Mouse (Mus musculus) intestine, embryonic 16.5 days (tissue): ENCODE data around the gene Pik3cb. TPM values are rescaled to one million over a fixed set of nuclear protein-coding genes. Genes with fewer than 3 reads are reported as not detected.

Source experiments
- ATAC-seq: fragments of 200-750 bp; cut with Nextera tagmentation; 2 replicates; pipeline ENCODE4 v1.8.0; 2017; ENCODE audit warnings: moderate TSS enrichment, moderate library complexity
- H3K27ac ChIP-seq: fragments of 300-500 bp; sonication (generic); 2 replicates; pipeline ENCODE4 v1.5.1; 2014; ENCODE audit warnings: mild to moderate bottlenecking, low read length
- H3K27me3 ChIP-seq: fragments of 300-500 bp; sonication (generic); replicated peaks from 2 replicates; pipeline ENCODE4 v1.6.1; 2014; ENCODE audit warnings: low read length, control low read depth, mixed read lengths; ENCODE audit not compliant: control insufficient read depth, insufficient read depth
- H3K36me3 ChIP-seq: fragments of 300-500 bp; sonication (generic); 2 replicates; pipeline ENCODE4 v1.6.1; 2014; ENCODE audit warnings: low read length, control low read depth; ENCODE audit not compliant: control insufficient read depth, insufficient read depth
- H3K4me1 ChIP-seq: fragments of 300-500 bp; sonication (generic); 2 replicates; pipeline ENCODE4 v1.6.1; 2014; ENCODE audit warnings: low read length, control low read depth, mixed read lengths; ENCODE audit not compliant: control insufficient read depth, insufficient read depth
- H3K4me2 ChIP-seq: fragments of 300-500 bp; sonication (generic); 2 replicates; pipeline ENCODE4 v1.6.1; 2014; ENCODE audit warnings: low read depth, low read length, control low read depth
- H3K4me3 ChIP-seq: fragments of 300-500 bp; sonication (generic); 2 replicates; pipeline ENCODE4 v1.5.1; 2014; ENCODE audit warnings: mild to moderate bottlenecking, low read length
- H3K9ac ChIP-seq: fragments of 300-500 bp; sonication (generic); 2 replicates; pipeline ENCODE4 v1.6.1; 2014; ENCODE audit warnings: low read depth, low read length
- H3K9me3 ChIP-seq: fragments of 300-500 bp; sonication (generic); 2 replicates; pipeline ENCODE4 v1.6.1; 2016; ENCODE audit warnings: low read length, control low read depth; ENCODE audit not compliant: control insufficient read depth
- WGBS: fragments of 180-500 bp; shearing (Covaris S2); extraction: QIAGEN DNeasy Blood & Tissue Kit; methylation state at CpG from one replicate; pipeline ENCODE4 v1.1.7; 2014; 5-methylcytosine and 5-hydroxymethylcytosine counted together
- polyA plus RNA-seq: library from polyadenylated mRNA; unstranded; fragments of >200 nt; fragmentation: Nextera tagmentation; extraction: Ambion mirVana; gene quantifications from 2 replicates; pipeline ENCODE4 v1.2.1, GENCODE M21; 2015

Pik3cb gene
- polyA plus RNA-seq, 1 experiment from 2014 or later, result 0.73 TPM

DNA sequence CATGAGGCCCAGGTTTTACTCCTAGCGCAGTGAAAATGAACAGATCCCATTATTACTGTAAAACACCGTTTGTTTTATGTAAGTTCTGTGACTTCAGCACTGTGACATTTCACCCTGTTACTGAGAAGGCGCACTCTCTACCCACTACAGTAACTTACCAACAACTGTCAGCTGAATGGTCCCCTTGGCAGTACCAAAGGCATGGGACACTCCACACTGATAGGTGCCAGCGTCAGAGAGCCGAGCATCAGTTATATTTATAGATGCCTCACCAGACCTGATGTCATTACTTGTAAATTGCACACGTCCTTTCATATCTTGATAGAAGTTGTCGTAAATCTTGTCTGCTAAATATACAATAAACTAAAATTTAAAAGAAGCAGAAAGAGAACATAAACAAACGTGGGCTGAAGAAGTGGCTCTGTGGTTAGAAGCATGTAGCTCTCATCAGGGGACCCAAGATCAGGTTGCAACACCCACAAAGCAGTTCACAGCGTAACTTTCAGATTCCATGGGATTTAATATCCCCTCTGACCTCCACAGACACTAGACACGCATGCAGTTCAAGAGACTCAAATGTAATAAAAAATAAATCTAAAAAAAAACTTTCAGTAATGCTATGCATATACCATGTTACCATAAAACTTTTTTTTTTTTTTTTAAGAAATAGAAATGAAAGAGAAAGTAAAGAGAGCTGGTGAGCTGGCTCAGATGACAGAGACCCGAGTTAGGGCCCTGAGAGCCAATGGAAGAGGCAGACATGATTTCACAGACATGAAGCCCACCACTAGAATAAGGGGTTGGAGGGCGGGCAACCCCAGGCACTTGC lies 131.1 kb downstream of the Pik3cb start:
- Histone ChIP-seq H3K9ac (no peak overlapping the region), H3K9me3 (no peaks in the 10 kb centered on the region), H3K4me1 (no peaks in the 10 kb centered on the region), H3K4me3 (no peak overlapping the region), H3K4me2 (no peak overlapping the region), H3K36me3 (no peaks in the 10 kb centered on the region), H3K27me3 (no peaks in the 10 kb centered on the region), H3K27ac (no peak overlapping the region)
- no peak for ATAC-seq
- WGBS, result 70% methylated on average over 12 of the region's 12 CpGs

- no peaks in the 10 kb centered on the region for H3K4me1 ChIP-seq
- H3K4me2 ChIP-seq, result no peak overlapping the region
- H3K9ac ChIP-seq, result no peak overlapping the region
- 88% methylated on average over 6 of the region's 6 CpGs for WGBS
- no peak overlapping the region for H3K27ac ChIP-seq
- no peaks in the 10 kb centered on the region for H3K9me3 ChIP-seq
- no peaks in the 10 kb centered on the region for H3K36me3 ChIP-seq
- no peak for ATAC-seq
- H3K27me3 ChIP-seq, result no peaks in the 10 kb centered on the region
- H3K4me3 ChIP-seq, result no peak overlapping the region
These were observed 139.1 kb downstream of the Pik3cb start for GRCm38 (mm10) chr9:99001326-99001725.

GRCm38 (mm10) chr9:98999881-99000339 lies 140.5 kb downstream of the Pik3cb start:
- Histone ChIP-seq H3K4me1 (no peaks in the 10 kb centered on the region), H3K27me3 (no peaks in the 10 kb centered on the region), H3K9me3 (no peaks in the 10 kb centered on the region), H3K4me3 (no peak overlapping the region), H3K9ac (no peak overlapping the region), H3K4me2 (no peak overlapping the region), H3K27ac (no peak overlapping the region), H3K36me3 (no peaks in the 10 kb centered on the region)
- 78% methylated on average over 9 of the region's 9 CpGs for WGBS
- ATAC-seq, result no peak

DNA sequence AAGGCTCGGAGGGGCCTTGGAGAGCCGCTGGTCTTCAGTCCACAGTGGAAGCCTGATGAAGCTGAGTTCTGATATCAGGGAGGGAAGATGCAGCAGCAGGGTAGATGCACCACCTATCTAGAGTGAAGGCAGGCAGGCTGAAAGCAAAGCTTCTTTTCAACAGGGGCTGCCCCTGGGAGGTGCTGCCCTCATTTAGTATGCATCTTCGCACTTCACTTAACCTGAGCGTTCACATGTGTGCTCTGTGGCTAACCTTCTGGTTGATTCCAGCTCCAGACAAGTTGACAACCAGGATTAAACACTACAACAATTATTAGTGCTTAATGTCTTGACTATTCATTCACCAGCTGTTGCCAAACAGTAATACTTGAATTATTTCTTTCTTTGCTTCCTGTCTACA lies 146.3 kb downstream of the Pik3cb start:
- no peak overlapping the region for H3K9ac ChIP-seq

DNA sequence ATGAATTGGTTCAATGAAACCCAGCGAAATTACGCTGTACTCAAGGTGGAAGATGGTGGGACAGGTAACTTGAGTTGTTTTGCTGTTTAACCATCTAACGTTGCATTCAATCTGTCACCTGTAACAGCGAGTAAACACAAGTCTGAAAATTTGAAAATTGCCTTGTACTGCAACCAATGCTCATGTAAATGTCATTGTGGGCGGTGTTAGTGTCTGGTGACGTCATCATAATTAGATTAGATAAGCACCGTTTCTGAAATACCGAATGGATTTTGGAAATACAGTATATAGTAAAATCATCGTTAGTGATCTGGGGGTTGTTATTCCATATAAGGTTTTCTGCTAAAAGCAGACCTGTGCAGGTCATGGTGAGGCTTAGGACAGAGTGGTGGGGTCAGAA lies 153.3 kb downstream of the Pik3cb start:
- peak overlapping the region; percentile 81; the same call in 1 of the 2 replicates for H3K9ac ChIP-seq
- peaks cover 4% of the 10 kb centered on the region; the same call in 1 of the 2 replicates for H3K4me1 ChIP-seq
- H3K27me3 ChIP-seq, result no peaks in the 10 kb centered on the region
- no peaks in the 10 kb centered on the region for H3K36me3 ChIP-seq
- H3K9me3 ChIP-seq, result no peaks in the 10 kb centered on the region
- ATAC-seq, result no peak
- peak overlapping the region; percentile 86 for H3K4me3 ChIP-seq
- H3K27ac ChIP-seq, result no peak overlapping the region
- 43% methylated on average over 9 of the region's 9 CpGs for WGBS
- H3K4me2 ChIP-seq, result peak overlapping the region; percentile 89

More for the DNA sequence above, 146.3 kb downstream of the Pik3cb start:
- Histone ChIP-seq H3K4me2 (no peak overlapping the region), H3K36me3 (no peaks in the 10 kb centered on the region), H3K27me3 (no peaks in the 10 kb centered on the region), H3K4me3 (no peak overlapping the region), H3K27ac (no peak overlapping the region), H3K9me3 (no peaks in the 10 kb centered on the region), H3K4me1 (no peaks in the 10 kb centered on the region)
- ATAC-seq, result no peak
- 90% methylated on average over 4 of the region's 4 CpGs for WGBS

Other genes with a start within 250 kb of the Pik3cb start
- gene 7420426K07Rik, start 237.5 kb downstream of the Pik3cb start, polyA plus RNA-seq, result not detected in 2 replicates
- gene Foxl2, start 185.3 kb downstream of the Pik3cb start, polyA plus RNA-seq, result not detected in 2 replicates
- gene Faim, start 154.2 kb downstream of the Pik3cb start, polyA plus RNA-seq, result 34.5 and 36.9 TPM in 2 replicates
- gene Gm1123, start 104.9 kb downstream of the Pik3cb start, polyA plus RNA-seq, result 33.1 and 39.2 TPM in 2 replicates
- gene Faiml, start 96.6 kb upstream of the Pik3cb start, polyA plus RNA-seq, result not detected in 2 replicates
- 20.2 and 20.6 TPM in 2 replicates for gene Cep70, start 102.7 kb upstream of the Pik3cb start, polyA plus RNA-seq
- 0.38 and 0.40 TPM in 2 replicates for gene Esyt3, start 217.9 kb upstream of the Pik3cb start, polyA plus RNA-seq